Mouse (Mus musculus) limb, embryonic 12.5 days (tissue): ENCODE data around the gene Itga6. TPM values are rescaled to one million over a fixed set of nuclear protein-coding genes. Genes with fewer than 3 reads are reported as not detected.
"Not testable (repeated sequence)": the region's sequence is repeated elsewhere in the genome, so short reads cannot be mapped to it uniquely, and the experiment has no call there.

Experiments used
- ATAC-seq: fragments of 200-750 bp; cut with Nextera tagmentation; 2 replicates; pipeline ENCODE4 v1.8.0; 2017; ENCODE audit warnings: low read depth, moderate TSS enrichment; ENCODE audit not compliant: insufficient number of reproducible peaks, insufficient read depth, low FRiP score, low TSS enrichment
- H3K27ac ChIP-seq: fragments of 300-500 bp; sonication (generic); 2 replicates; pipeline ENCODE4 v1.5.1; 2016; ENCODE audit warnings: mild to moderate bottlenecking, moderate library complexity
- H3K27me3 ChIP-seq: fragments of 300-500 bp; sonication (generic); 2 replicates; pipeline ENCODE4 v1.6.1; 2016; ENCODE audit warnings: mild to moderate bottlenecking, moderate library complexity
- H3K36me3 ChIP-seq: fragments of 300-500 bp; sonication (generic); 2 replicates; pipeline ENCODE4 v1.6.1; 2016; ENCODE audit warnings: mild to moderate bottlenecking, moderate library complexity
- H3K4me1 ChIP-seq: fragments of 300-500 bp; sonication (generic); replicated peaks from 2 replicates; pipeline ENCODE4 v1.6.1; 2016
- H3K4me2 ChIP-seq: fragments of 300-500 bp; sonication (generic); 2 replicates; pipeline ENCODE4 v1.6.1; 2016; ENCODE audit warnings: mild to moderate bottlenecking, moderate library complexity
- H3K4me3 ChIP-seq: fragments of 300-500 bp; sonication (generic); replicated peaks from 2 replicates; pipeline ENCODE4 v1.5.1; 2016; ENCODE audit warnings: mild to moderate bottlenecking
- H3K9ac ChIP-seq: fragments of 300-500 bp; sonication (generic); replicated peaks from 2 replicates; pipeline ENCODE4 v1.6.1; 2016; ENCODE audit warnings: mild to moderate bottlenecking, moderate library complexity
- H3K9me3 ChIP-seq: fragments of 300-500 bp; sonication (generic); 2 replicates; pipeline ENCODE4 v1.6.1; 2016; ENCODE audit warnings: mild to moderate bottlenecking, moderate library complexity
- WGBS: fragments of 180-500 bp; shearing (Covaris S2); methylation state at CpG from one replicate; pipeline ENCODE4 v1.1.7; 2016; 5-methylcytosine and 5-hydroxymethylcytosine counted together
- polyA plus RNA-seq: library from polyadenylated mRNA; unstranded; fragments of >200 nt; fragmentation: Nextera tagmentation; extraction: Ambion mirVana; gene quantifications from 2 replicates; pipeline ENCODE4 v1.2.1, GENCODE M21; 2016

Gene Itga6
- polyA plus RNA-seq, 1 experiment from 2014 or later = 30.0 TPM

- H3K27ac ChIP-seq = no peak overlapping the region
- no peaks in the 10 kb centered on the region for H3K27me3 ChIP-seq
- 88% methylated on average over 15 of the region's 15 CpGs for WGBS
- no peak overlapping the region for H3K4me3 ChIP-seq
- no peak overlapping the region for H3K4me2 ChIP-seq
- no peak for ATAC-seq
- H3K9ac ChIP-seq = no peak overlapping the region
- H3K36me3 ChIP-seq = peaks cover 35% of the 10 kb centered on the region
- H3K4me1 ChIP-seq = 0 out of 2 replicates have a peak, but pooled peaks cover 2% of the 10 kb centered on the region
- H3K9me3 ChIP-seq = no peaks in the 10 kb centered on the region
Observed at GRCm38 (mm10) chr2:71899886-71900285, 154.5 kb downstream of the Itga6 start.

- Histone ChIP-seq H3K4me2 (no peak overlapping the region), H3K4me3 (no peak overlapping the region), H3K9me3 (no peaks in the 10 kb centered on the region), H3K9ac (no peak overlapping the region), H3K27ac (no peak overlapping the region), H3K36me3 (peaks cover 7% of the 10 kb centered on the region; the same call in 1 of the 2 replicates), H3K4me1 (no peaks in the 10 kb centered on the region), H3K27me3 (no peaks in the 10 kb centered on the region)
- WGBS = 83% methylated on average over 7 of the region's 7 CpGs
- no peak for ATAC-seq
Observed at GRCm38 (mm10) chr2:71905154-71905553, 159.7 kb downstream of the Itga6 start.

DNA sequence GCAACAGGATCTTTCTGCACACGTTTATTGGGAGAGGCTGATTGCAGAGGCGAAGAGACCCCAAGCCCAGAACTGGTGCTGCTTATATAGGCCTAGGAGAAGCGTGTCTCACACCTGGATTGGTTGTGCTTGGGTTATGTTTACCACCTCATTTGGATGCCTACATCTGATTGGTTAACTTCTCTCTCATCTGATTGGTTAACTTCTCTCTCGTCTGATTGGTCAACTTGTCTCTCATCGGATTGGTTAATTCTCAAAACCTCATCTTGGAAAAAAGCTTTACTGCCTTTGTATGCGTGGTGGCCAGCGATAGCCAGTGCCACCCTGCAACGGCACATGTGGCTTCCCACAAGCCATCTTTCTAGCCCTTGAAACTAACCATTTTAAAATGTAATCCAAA lies 160.9 kb downstream of the Itga6 start:
- H3K4me1 ChIP-seq, H3K27ac ChIP-seq, H3K4me2 ChIP-seq, H3K4me3 ChIP-seq, H3K36me3 ChIP-seq, H3K27me3 ChIP-seq, ATAC-seq, H3K9me3 ChIP-seq, H3K9ac ChIP-seq: not testable (repeated sequence)
- 91% methylated on average over 8 of the region's 8 CpGs for WGBS

Other genes starting within 250 kb of the Itga6 start
- gene Dlx1, start 217.5 kb upstream of the Itga6 start, polyA plus RNA-seq = 5.6 and 6.3 TPM in 2 replicates
- gene Dlx2, start 198.9 kb upstream of the Itga6 start, polyA plus RNA-seq = 6.0 and 7.0 TPM in 2 replicates
- gene Pdk1, start 127.6 kb downstream of the Itga6 start, polyA plus RNA-seq = 54.1 and 54.8 TPM in 2 replicates
- 2.1 and 2.7 TPM in 2 replicates for gene Rapgef4, start 235.6 kb downstream of the Itga6 start, polyA plus RNA-seq